Mouse (Mus musculus) lung, embryonic 16.5 days (tissue): ENCODE data around the gene Yipf1. TPM values are rescaled to one million over a fixed set of nuclear protein-coding genes. Genes with fewer than 3 reads are reported as not detected.
A peak's percentile ranks its signal among the peaks of the same experiment; 100 is the strongest.

ENCODE experiments used
- ATAC-seq: fragments of 200-750 bp; cut with Nextera tagmentation; 2 replicates; pipeline ENCODE4 v1.8.0; 2017; ENCODE audit warnings: low read depth, mild to moderate bottlenecking, moderate library complexity
- H3K27ac ChIP-seq: fragments of 300-500 bp; sonication (generic); 2 replicates; pipeline ENCODE4 v1.5.1; 2014; ENCODE audit warnings: mild to moderate bottlenecking, control low read depth, low read length
- H3K27me3 ChIP-seq: fragments of 300-500 bp; sonication (generic); 2 replicates; pipeline ENCODE4 v1.6.1; 2014; ENCODE audit warnings: low read depth, low read length, mixed read lengths; ENCODE audit not compliant: control insufficient read depth, insufficient read depth
- H3K36me3 ChIP-seq: fragments of 300-500 bp; sonication (generic); 2 replicates; pipeline ENCODE4 v1.6.1; 2014; ENCODE audit warnings: low read length; ENCODE audit not compliant: control insufficient read depth, insufficient read depth
- H3K4me1 ChIP-seq: fragments of 300-500 bp; sonication (generic); replicated peaks from 2 replicates; pipeline ENCODE4 v1.6.1; 2014; ENCODE audit warnings: low read length, mixed read lengths; ENCODE audit not compliant: control insufficient read depth, insufficient read depth
- H3K4me2 ChIP-seq: fragments of 300-500 bp; sonication (generic); 2 replicates; pipeline ENCODE4 v1.6.1; 2014; ENCODE audit warnings: low read depth, low read length, control low read depth
- H3K4me3 ChIP-seq: fragments of 300-500 bp; sonication (generic); 2 replicates; pipeline ENCODE4 v1.5.1; 2014; ENCODE audit warnings: mild to moderate bottlenecking, low read length, control low read depth
- H3K9ac ChIP-seq: fragments of 300-500 bp; sonication (generic); 2 replicates; pipeline ENCODE4 v1.6.1; 2014; ENCODE audit warnings: low read length, control low read depth
- H3K9me3 ChIP-seq: fragments of 300-500 bp; sonication (generic); 2 replicates; pipeline ENCODE4 v1.6.1; 2016; ENCODE audit warnings: low read length; ENCODE audit not compliant: control insufficient read depth
- WGBS: fragments of 180-500 bp; shearing (Covaris S2); extraction: QIAGEN DNeasy Blood & Tissue Kit; methylation state at CpG from one replicate; pipeline ENCODE4 v1.1.7; 2014; 5-methylcytosine and 5-hydroxymethylcytosine counted together
- polyA plus RNA-seq: library from polyadenylated mRNA; unstranded; fragments of >200 nt; fragmentation: Nextera tagmentation; extraction: Ambion mirVana; gene quantifications from 2 replicates; pipeline ENCODE4 v1.2.1, GENCODE M21; 2015

The Yipf1 gene
- polyA plus RNA-seq, 1 experiment from 2014 or later, result 55.5 TPM

- WGBS, result 67% methylated on average over 7 of the region's 7 CpGs
- H3K9ac ChIP-seq, result no peak overlapping the region
- no peak for ATAC-seq
- H3K36me3 ChIP-seq, result no peaks in the 10 kb centered on the region
- no peak overlapping the region for H3K4me2 ChIP-seq
- no peaks in the 10 kb centered on the region for H3K4me1 ChIP-seq
- no peaks in the 10 kb centered on the region for H3K9me3 ChIP-seq
- no peaks in the 10 kb centered on the region for H3K27me3 ChIP-seq
- H3K4me3 ChIP-seq, result no peak overlapping the region
- H3K27ac ChIP-seq, result no peak overlapping the region
Measured at GRCm38 (mm10) chr4:107291611-107292272, 22.4 kb upstream of the Yipf1 start.

- no peaks in the 10 kb centered on the region for H3K27me3 ChIP-seq
- ATAC-seq, result no peak; the same call in 1 of the 2 replicates
- no peaks in the 10 kb centered on the region for H3K4me1 ChIP-seq
- H3K36me3 ChIP-seq, result no peaks in the 10 kb centered on the region
- H3K4me3 ChIP-seq, result no peak overlapping the region
- H3K9ac ChIP-seq, result no peak overlapping the region
- WGBS, result 20% methylated on average over 4 of the region's 4 CpGs
- no peak overlapping the region for H3K4me2 ChIP-seq
- H3K9me3 ChIP-seq, result no peaks in the 10 kb centered on the region
- no peak overlapping the region for H3K27ac ChIP-seq
Measured at GRCm38 (mm10) chr4:107292273-107292662, 21.9 kb upstream of the Yipf1 start.

DNA sequence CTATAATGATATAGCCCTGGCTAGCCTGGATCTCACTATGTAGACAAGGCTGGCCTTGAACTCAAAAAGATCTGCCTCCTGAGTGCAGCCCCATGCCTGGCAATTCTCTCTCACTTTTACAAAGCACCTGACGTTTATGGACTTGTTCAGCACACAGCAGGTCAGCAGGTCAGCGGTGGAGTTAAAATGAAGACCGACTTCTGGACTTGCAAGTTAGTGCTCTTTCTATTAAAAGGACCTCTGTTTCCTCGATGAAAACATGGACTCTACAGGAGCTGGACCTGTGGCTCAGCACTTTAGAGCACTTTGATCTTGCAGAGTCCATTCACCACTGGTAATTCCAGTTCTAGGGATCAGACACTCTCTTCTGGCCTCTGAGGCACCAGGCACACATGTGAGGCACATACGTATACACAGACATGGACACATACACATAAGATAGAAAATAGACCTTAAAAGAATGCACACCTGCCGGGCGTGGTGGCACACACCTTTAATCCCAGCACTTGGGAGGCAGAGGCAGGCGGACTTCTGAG, 16.0 kb upstream of the Yipf1 start:
- H3K36me3 ChIP-seq, result no peaks in the 10 kb centered on the region
- H3K4me1 ChIP-seq, result no peaks in the 10 kb centered on the region
- no peaks in the 10 kb centered on the region for H3K9me3 ChIP-seq
- no peak overlapping the region for H3K9ac ChIP-seq
- WGBS, result 68% methylated on average over 8 of the region's 8 CpGs
- H3K4me2 ChIP-seq, result no peak overlapping the region
- no peak overlapping the region for H3K27ac ChIP-seq
- H3K4me3 ChIP-seq, result no peak overlapping the region
- ATAC-seq, result no peak
- no peaks in the 10 kb centered on the region for H3K27me3 ChIP-seq

- Histone ChIP-seq H3K4me1 (no peaks in the 10 kb centered on the region), H3K27me3 (no peaks in the 10 kb centered on the region), H3K27ac (no peak overlapping the region), H3K4me2 (no peak overlapping the region), H3K9ac (no peak overlapping the region), H3K9me3 (no peaks in the 10 kb centered on the region), H3K36me3 (no peaks in the 10 kb centered on the region), H3K4me3 (no peak overlapping the region)
- ATAC-seq, result no peak
- WGBS, result 77% methylated on average over 7 of the region's 7 CpGs
Measured at GRCm38 (mm10) chr4:107299779-107300340, 14.3 kb upstream of the Yipf1 start.

DNA sequence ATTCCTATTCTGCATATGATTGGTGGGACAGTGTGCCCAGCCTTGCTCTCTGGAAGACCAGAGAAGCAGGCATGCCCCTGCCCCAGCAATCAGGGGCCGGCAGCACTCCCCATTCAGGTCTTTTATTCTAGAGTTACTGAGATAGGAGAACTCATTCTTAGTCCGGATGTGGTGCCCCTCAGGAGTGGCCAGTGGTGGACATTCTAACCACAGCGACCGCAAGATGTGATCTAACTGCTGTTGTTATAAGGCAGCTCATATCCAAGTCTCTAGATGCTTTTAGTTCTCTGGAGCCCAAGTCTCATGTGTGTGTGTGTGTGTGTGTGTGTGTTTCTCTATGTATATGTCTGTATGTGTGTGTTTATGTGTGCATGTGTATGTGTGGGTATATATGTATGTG, 13.8 kb upstream of the Yipf1 start:
- Histone ChIP-seq H3K27ac (no peak overlapping the region), H3K27me3 (no peaks in the 10 kb centered on the region), H3K4me3 (no peak overlapping the region), H3K4me2 (no peak overlapping the region), H3K36me3 (no peaks in the 10 kb centered on the region), H3K9me3 (no peaks in the 10 kb centered on the region), H3K4me1 (no peaks in the 10 kb centered on the region), H3K9ac (no peak overlapping the region)
- ATAC-seq, result no peak
- 74% methylated on average over 4 of the region's 4 CpGs for WGBS

- 97% methylated on average over 1 of the region's 1 CpGs for WGBS
Measured at GRCm38 (mm10) chr4:107300902-107301555, 13.1 kb upstream of the Yipf1 start.

GRCm38 (mm10) chr4:107302221-107302620, 11.9 kb upstream of the Yipf1 start:
- 71% methylated on average over 9 of the region's 9 CpGs for WGBS
- H3K9ac ChIP-seq, result no peak overlapping the region
- no peaks in the 10 kb centered on the region for H3K27me3 ChIP-seq
- H3K9me3 ChIP-seq, result no peaks in the 10 kb centered on the region
- H3K36me3 ChIP-seq, result no peaks in the 10 kb centered on the region
- ATAC-seq, result no peak
- no peak overlapping the region for H3K27ac ChIP-seq
- no peak overlapping the region for H3K4me3 ChIP-seq
- H3K4me1 ChIP-seq, result no peaks in the 10 kb centered on the region
- no peak overlapping the region for H3K4me2 ChIP-seq

More at GRCm38 (mm10) chr4:107300902-107301555, 13.1 kb upstream of the Yipf1 start:
- H3K36me3 ChIP-seq, result no peaks in the 10 kb centered on the region
- no peak overlapping the region for H3K4me3 ChIP-seq
- H3K9ac ChIP-seq, result no peak overlapping the region
- H3K27me3 ChIP-seq, result no peaks in the 10 kb centered on the region
- ATAC-seq, result peak; percentile 26
- H3K4me2 ChIP-seq, result no peak overlapping the region
- no peak overlapping the region for H3K27ac ChIP-seq
- no peaks in the 10 kb centered on the region for H3K9me3 ChIP-seq
- no peaks in the 10 kb centered on the region for H3K4me1 ChIP-seq

GRCm38 (mm10) chr4:107302832-107303231, 11.3 kb upstream of the Yipf1 start:
- Histone ChIP-seq H3K4me1 (no peaks in the 10 kb centered on the region), H3K4me3 (no peak overlapping the region), H3K4me2 (no peak overlapping the region), H3K9me3 (no peaks in the 10 kb centered on the region), H3K27ac (no peak overlapping the region), H3K9ac (no peak overlapping the region), H3K36me3 (no peaks in the 10 kb centered on the region), H3K27me3 (no peaks in the 10 kb centered on the region)
- WGBS, result 71% methylated on average over 4 of the region's 4 CpGs
- no peak for ATAC-seq

- Histone ChIP-seq H3K4me2 (no peak overlapping the region), H3K27ac (no peak overlapping the region), H3K4me1 (no peaks in the 10 kb centered on the region), H3K9me3 (no peaks in the 10 kb centered on the region), H3K36me3 (no peaks in the 10 kb centered on the region), H3K4me3 (no peak overlapping the region), H3K27me3 (no peaks in the 10 kb centered on the region), H3K9ac (no peak overlapping the region)
- no peak for ATAC-seq
- WGBS, result 59% methylated on average over 3 of the region's 3 CpGs
Measured at GRCm38 (mm10) chr4:107303531-107303930, 10.6 kb upstream of the Yipf1 start.
